Mouse (Mus musculus): Measurements from ENCODE around the gene Gm1043.

- TF ChIP-seq CTCF (IDR thresholded peaks at IDR 0.05; ENCODE audit: control insufficient read depth, insufficient read depth, insufficient replicate concordance, low read depth, low read length) (no peak), POLR2A (IDR thresholded peaks at IDR 0.05; ENCODE audit: control insufficient read depth, low read depth, low read length) (no peak)
Observed at GRCm38 (mm10) chr5:37102056-37102455, 16.9 kb downstream of the Gm1043 start.

Data from testis, adult 2 months (tissue).